Mouse (Mus musculus) large intestine, adult 2 months (tissue): Measurements from ENCODE around the gene Mief1. TPM values are rescaled to one million over a fixed set of nuclear protein-coding genes. Genes with fewer than 3 reads are reported as not detected.

Experiments
- DNase-seq: peaks from one replicate; pipeline ENCODE4 v3.0.0-alpha.2; 2012; ENCODE audit warnings: low read depth, low spot score
- WGBS: fragments of 180-500 bp; shearing (Covaris S2); methylation state at CpG from one replicate; pipeline ENCODE4 v1.1.7; 2018; 5-methylcytosine and 5-hydroxymethylcytosine counted together
- polyA plus RNA-seq: library from polyadenylated mRNA; depleted of rRNA; stranded (reverse); fragments of >200 nt; gene quantifications from 2 replicates; pipeline ENCODE4 v1.2.3, GENCODE M21; 2012

Gene Mief1
- polyA plus RNA-seq, 1 experiment = 13.7 TPM

- DNase-seq = peak; percentile 65
Observed at GRCm38 (mm10) chr15:80225208-80225607, 8.6 kb upstream of the Mief1 start.

GRCm38 (mm10) chr15:80225796-80226195 is 8.0 kb upstream of the Mief1 start:
- peak; percentile 40 for DNase-seq
- WGBS = 46% methylated on average over 2 of the region's 2 CpGs

More at GRCm38 (mm10) chr15:80225208-80225607, 8.6 kb upstream of the Mief1 start:
- 15% methylated on average over 9 of the region's 9 CpGs for WGBS

GRCm38 (mm10) chr15:80228071-80228800 is 5.6 kb upstream of the Mief1 start:
- no peak for DNase-seq
- WGBS = 80% methylated on average over 17 of the region's 17 CpGs

GRCm38 (mm10) chr15:80232331-80232730 is 1.5 kb upstream of the Mief1 start:
- DNase-seq = no peak
- WGBS = 84% methylated on average over 2 of the region's 2 CpGs

GRCm38 (mm10) chr15:80233053-80233452 is 765 bp upstream of the Mief1 start:
- 77% methylated on average over 4 of the region's 4 CpGs for WGBS
- no peak for DNase-seq

GRCm38 (mm10) chr15:80235535-80235934 is 1.7 kb downstream of the Mief1 start, which contains the start of gene AC140267.1:
AC140267.1 (plus strand) TSS chr15:80235835.
- WGBS = 93% methylated on average over 9 of the region's 9 CpGs
- DNase-seq = no peak

GRCm38 (mm10) chr15:80248135-80248534 is 14.3 kb downstream of the Mief1 start:
- 95% methylated on average over 12 of the region's 12 CpGs for WGBS
- no peak for DNase-seq

- DNase-seq = no peak
- 80% methylated on average over 1 of the region's 1 CpGs for WGBS
Observed at GRCm38 (mm10) chr15:80248596-80248995, 14.8 kb downstream of the Mief1 start.

GRCm38 (mm10) chr15:80249672-80250071 is 15.9 kb downstream of the Mief1 start:
- WGBS = 93% methylated on average over 10 of the region's 10 CpGs
- no peak for DNase-seq

GRCm38 (mm10) chr15:80250586-80250985 is 16.8 kb downstream of the Mief1 start:
- 62% methylated on average over 6 of the region's 6 CpGs for WGBS
- no peak for DNase-seq

GRCm38 (mm10) chr15:80253530-80253929 is 19.7 kb downstream of the Mief1 start:
- DNase-seq = no peak
- WGBS = 39% methylated on average over 2 of the region's 2 CpGs

- WGBS = 15% methylated on average over 6 of the region's 6 CpGs
- DNase-seq = no peak
Observed at GRCm38 (mm10) chr15:80254207-80254606, 20.4 kb downstream of the Mief1 start.

GRCm38 (mm10) chr15:80254847-80255645 is 21.2 kb downstream of the Mief1 start, which contains the start of gene Atf4:
Atf4 (plus strand) TSS chr15:80255184.
- DNase-seq = peak; percentile 98
- under 1% methylated on average over 62 of the region's 62 CpGs for WGBS

- WGBS = under 1% methylated on average over 50 of the region's 51 CpGs
- DNase-seq = no peak
Observed at GRCm38 (mm10) chr15:80255646-80256121, 21.9 kb downstream of the Mief1 start.

- WGBS = 2% methylated on average over 16 of the region's 16 CpGs
- DNase-seq = no peak
Observed at GRCm38 (mm10) chr15:80256242-80256641, 22.4 kb downstream of the Mief1 start.

GRCm38 (mm10) chr15:80256656-80257601 is 23.1 kb downstream of the Mief1 start:
- 14% methylated on average over 12 of the region's 12 CpGs for WGBS

GRCm38 (mm10) chr15:80257602-80258239 is 23.9 kb downstream of the Mief1 start:
- no peak for DNase-seq
- 8% methylated on average over 4 of the region's 4 CpGs for WGBS

More at GRCm38 (mm10) chr15:80256656-80257601, 23.1 kb downstream of the Mief1 start:
- no peak for DNase-seq

- 43% methylated on average over 11 of the region's 11 CpGs for WGBS
Observed at GRCm38 (mm10) chr15:80258240-80259170, 24.7 kb downstream of the Mief1 start.

More at GRCm38 (mm10) chr15:80258240-80259170, 24.7 kb downstream of the Mief1 start:
- DNase-seq = no peak
